Mouse (Mus musculus) myocyte (in vitro differentiated cells): ENCODE results near the gene Gm10282. TPM values are rescaled to one million over a fixed set of nuclear protein-coding genes. Genes with fewer than 3 reads are reported as not detected.

Experiments used
- H3K27me3 ChIP-seq: one replicate; pipeline ENCODE4 v1.6.1; 2011; ENCODE audit not compliant: control insufficient read depth, insufficient read depth, insufficient read length
- H3K36me3 ChIP-seq: one replicate; pipeline ENCODE4 v1.6.1; 2011; ENCODE audit not compliant: control insufficient read depth, insufficient read depth
- H3K4me2 ChIP-seq: one replicate; pipeline ENCODE4 v1.6.1; 2011; ENCODE audit warnings: low read depth, control low read depth
- H3K4me3 ChIP-seq: one replicate; pipeline ENCODE4 v1.5.1; 2011; ENCODE audit warnings: mild to moderate bottlenecking, control low read depth, moderate library complexity
- H3K79me2 ChIP-seq: one replicate; pipeline ENCODE4 v1.6.1; 2011; ENCODE audit not compliant: control insufficient read depth, insufficient read depth
- H3ac ChIP-seq: one replicate; pipeline ENCODE4 v1.6.1; 2011; ENCODE audit not compliant: control insufficient read depth, insufficient read length
- CEBPB ChIP-seq: IDR thresholded peaks from 2 replicates; pipeline ENCODE4 v1.6.1; 2011; ENCODE audit warnings: mild to moderate bottlenecking, moderate library complexity; ENCODE audit not compliant: poor library complexity, insufficient read depth, severe bottlenecking
- E2F4 ChIP-seq: IDR thresholded peaks from one replicate; pipeline ENCODE4 v1.6.1; 2011; ENCODE audit warnings: mild to moderate bottlenecking, control low read depth, moderate library complexity; ENCODE audit not compliant: insufficient read depth
- MAX ChIP-seq: IDR thresholded peaks from one replicate; pipeline ENCODE4 v1.6.1; 2011; ENCODE audit warnings: low read depth, mild to moderate bottlenecking, control low read depth
- MYOD1 ChIP-seq, 3 experiments: IDR thresholded peaks; one replicate each; pipeline ENCODE4 v1.6.1; 2011; ENCODE audit warnings: control low read depth in 2 of 3, low read depth in 2 of 3, mild to moderate bottlenecking in 2 of 3, moderate library complexity in 1 of 3; ENCODE audit not compliant: insufficient read length in 2 of 3, control insufficient read depth in 1 of 3
- MYOG ChIP-seq, 3 experiments: IDR thresholded peaks; one replicate each; pipeline ENCODE4 v1.6.1; 2011; ENCODE audit warnings: control low read depth in 2 of 3, low read depth in 2 of 3, mild to moderate bottlenecking in 2 of 3; ENCODE audit not compliant: insufficient read length in 2 of 3, control insufficient read depth in 1 of 3, insufficient read depth in 1 of 3
- POLR2A ChIP-seq: IDR thresholded peaks from one replicate; pipeline ENCODE4 v1.6.1; 2011; ENCODE audit warnings: low read depth, mild to moderate bottlenecking, control low read depth, moderate library complexity; ENCODE audit not compliant: insufficient read length
- POLR2AphosphoS2 ChIP-seq: IDR thresholded peaks from one replicate; pipeline ENCODE4 v1.6.1; 2011; ENCODE audit warnings: low read depth, control low read depth; ENCODE audit not compliant: insufficient read length
- REST ChIP-seq: IDR thresholded peaks from one replicate; pipeline ENCODE4 v1.6.1; 2011; ENCODE audit warnings: mild to moderate bottlenecking, control low read depth, moderate library complexity; ENCODE audit not compliant: insufficient read depth, insufficient read length
- SRF ChIP-seq: IDR thresholded peaks from one replicate; pipeline ENCODE4 v1.6.1; 2011; ENCODE audit warnings: low read depth; ENCODE audit not compliant: control insufficient read depth, insufficient read length
- TCF12 ChIP-seq: IDR thresholded peaks from one replicate; pipeline ENCODE4 v1.6.1; 2011; ENCODE audit warnings: mild to moderate bottlenecking, control low read depth; ENCODE audit not compliant: poor library complexity, insufficient read depth, severe bottlenecking
- TCF3 ChIP-seq: IDR thresholded peaks from one replicate; pipeline ENCODE4 v1.6.1; 2011; ENCODE audit warnings: low read depth, control low read depth; ENCODE audit not compliant: insufficient read length
- USF1 ChIP-seq: IDR thresholded peaks from one replicate; pipeline ENCODE4 v1.6.1; 2011; ENCODE audit warnings: low read depth, mild to moderate bottlenecking, control low read depth, moderate library complexity
- polyA plus RNA-seq: library from polyadenylated mRNA; unstranded; fragments of >200 nt; fragmentation: generic; extraction: Trizol; gene quantifications from one replicate; pipeline ENCODE4 v1.2.1, GENCODE M21; 2012; ENCODE audit warnings: missing spikeins

Gene Gm10282
- polyA plus RNA-seq, 1 experiment = 63.4 TPM

DNA sequence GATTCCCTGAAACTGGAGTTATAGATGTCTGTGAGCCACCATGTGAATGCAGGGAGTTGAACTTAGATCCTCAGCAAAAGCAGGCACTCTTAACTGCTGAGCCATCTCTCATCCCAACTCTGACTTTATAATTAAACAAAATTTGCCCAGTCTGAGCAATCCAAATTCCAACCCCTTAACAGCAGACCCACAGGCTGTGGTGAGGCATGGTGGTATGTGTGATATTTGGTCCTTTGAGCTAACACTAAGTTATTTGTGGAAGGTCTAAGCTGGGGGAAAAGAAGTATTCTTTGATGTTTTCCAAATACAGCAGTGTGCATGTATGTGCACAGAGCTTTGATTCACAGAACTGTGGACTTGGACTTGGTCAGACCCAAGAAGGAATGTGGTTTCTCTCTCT is 16.0 kb downstream of the Gm10282 start:
- H3ac ChIP-seq = no peak overlapping the region
- H3K4me2 ChIP-seq = no peak overlapping the region
- no peaks in the 10 kb centered on the region for H3K36me3 ChIP-seq
- no peaks in the 10 kb centered on the region for H3K27me3 ChIP-seq
- H3K4me3 ChIP-seq = no peak overlapping the region
- H3K79me2 ChIP-seq = no peaks in the 10 kb centered on the region
- TF ChIP-seq E2F4 = no peak
- TF ChIP-seq MYOD1 (IDR thresholded peaks at IDR 0.05; ENCODE audit: control insufficient read depth in 1 of 3, insufficient read length in 2 of 3, low read depth in 2 of 3) = no peak
- TF ChIP-seq TCF12 = no peak
- TF ChIP-seq MAX = no peak
- TF ChIP-seq CEBPB = no peak
- no peak for TF ChIP-seq MYOG (IDR thresholded peaks at IDR 0.05; ENCODE audit: control insufficient read depth in 1 of 3, insufficient read depth in 1 of 3, insufficient read length in 2 of 3, low read depth in 2 of 3)
- TF ChIP-seq REST = no peak
- TF ChIP-seq POLR2A = no peak
- no peak for TF ChIP-seq USF1
- no peak for TF ChIP-seq POLR2AphosphoS2
- TF ChIP-seq TCF3 = no peak
- TF ChIP-seq SRF = no peak

DNA sequence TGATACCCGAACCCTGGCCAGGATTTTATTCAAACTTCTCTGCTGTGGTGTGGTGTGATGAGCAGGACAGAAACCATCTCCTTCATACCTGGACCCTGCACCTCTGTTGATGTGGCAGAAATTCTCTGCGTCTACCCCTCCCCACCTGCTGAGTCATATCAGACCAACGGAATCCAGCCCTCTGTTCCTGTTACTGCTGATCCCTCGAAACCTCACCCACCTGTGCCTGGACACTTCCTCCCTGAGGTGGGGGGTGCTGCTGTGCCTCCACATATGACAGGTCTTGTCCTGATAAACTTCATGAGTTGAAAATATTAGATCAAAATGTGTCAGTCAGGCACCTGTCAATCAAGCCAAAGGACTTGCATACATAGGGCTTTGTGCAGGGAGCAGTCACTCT is 19.8 kb downstream of the Gm10282 start:
- Histone ChIP-seq H3K4me3 (no peak overlapping the region), H3K27me3 (peaks cover 7% of the 10 kb centered on the region), H3K36me3 (no peaks in the 10 kb centered on the region), H3ac (no peak overlapping the region), H3K4me2 (no peak overlapping the region), H3K79me2 (no peaks in the 10 kb centered on the region)
- TF ChIP-seq TCF12 = no peak
- TF ChIP-seq USF1 = no peak
- no peak for TF ChIP-seq REST
- no peak for TF ChIP-seq E2F4
- no peak for TF ChIP-seq MYOG (IDR thresholded peaks at IDR 0.05; ENCODE audit: control insufficient read depth in 1 of 3, insufficient read depth in 1 of 3, insufficient read length in 2 of 3, low read depth in 2 of 3)
- TF ChIP-seq POLR2AphosphoS2 = no peak
- no peak for TF ChIP-seq POLR2A
- no peak for TF ChIP-seq CEBPB
- no peak for TF ChIP-seq MYOD1 (IDR thresholded peaks at IDR 0.05; ENCODE audit: control insufficient read depth in 1 of 3, insufficient read length in 2 of 3, low read depth in 2 of 3)
- TF ChIP-seq SRF = no peak
- no peak for TF ChIP-seq TCF3
- no peak for TF ChIP-seq MAX

GRCm38 (mm10) chr8:72281634-72282033 is 23.4 kb downstream of the Gm10282 start:
- Histone ChIP-seq H3K79me2 (no peaks in the 10 kb centered on the region), H3K27me3 (peaks cover 7% of the 10 kb centered on the region), H3K4me2 (no peak overlapping the region), H3K4me3 (no peak overlapping the region), H3K36me3 (no peaks in the 10 kb centered on the region), H3ac (no peak overlapping the region)
- TF ChIP-seq REST = no peak
- no peak for TF ChIP-seq CEBPB
- TF ChIP-seq POLR2A = no peak
- no peak for TF ChIP-seq TCF12
- no peak for TF ChIP-seq USF1
- no peak for TF ChIP-seq MYOD1 (IDR thresholded peaks at IDR 0.05; ENCODE audit: control insufficient read depth in 1 of 3, insufficient read length in 2 of 3, low read depth in 2 of 3)

DNA sequence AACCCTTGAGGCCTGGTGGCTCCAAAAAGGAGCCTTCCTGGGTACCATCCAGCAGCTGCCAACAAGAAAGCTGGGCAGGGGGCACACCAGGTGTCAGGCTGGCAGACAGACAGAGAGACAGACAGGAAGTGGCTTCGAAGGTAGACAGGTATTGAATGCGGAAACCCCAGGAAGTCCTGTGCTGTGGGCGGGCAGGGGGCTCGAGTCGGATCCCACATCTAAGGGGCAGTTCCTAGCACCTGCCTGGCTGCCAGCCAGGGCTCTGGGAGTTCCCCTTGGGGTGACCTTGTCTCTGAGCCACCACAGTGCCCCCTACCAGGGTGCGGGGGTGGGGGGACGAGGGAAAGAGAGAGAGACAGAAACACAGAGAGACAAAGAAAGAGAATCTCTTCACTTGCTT is 25.9 kb downstream of the Gm10282 start:
- Histone ChIP-seq H3K27me3 (peaks cover 7% of the 10 kb centered on the region), H3K79me2 (no peaks in the 10 kb centered on the region)
- TF ChIP-seq MYOD1 (IDR thresholded peaks at IDR 0.05; ENCODE audit: control insufficient read depth in 1 of 3, insufficient read length in 2 of 3, low read depth in 2 of 3) (no peak), E2F4 (no peak), POLR2A (no peak), MYOG (IDR thresholded peaks at IDR 0.05; ENCODE audit: control insufficient read depth in 1 of 3, insufficient read depth in 1 of 3, insufficient read length in 2 of 3, low read depth in 2 of 3) (no peak), USF1 (no peak)

GRCm38 (mm10) chr8:72277244-72277643 is 27.8 kb downstream of the Gm10282 start:
- Histone ChIP-seq H3K4me2 (no peak overlapping the region), H3K36me3 (no peaks in the 10 kb centered on the region), H3K4me3 (no peak overlapping the region), H3K27me3 (no peaks in the 10 kb centered on the region), H3K79me2 (no peaks in the 10 kb centered on the region), H3ac (no peak overlapping the region)
- no peak for TF ChIP-seq MYOD1 (IDR thresholded peaks at IDR 0.05; ENCODE audit: control insufficient read depth in 1 of 3, insufficient read length in 2 of 3, low read depth in 2 of 3)
- TF ChIP-seq USF1 = no peak
- TF ChIP-seq CEBPB = no peak
- TF ChIP-seq TCF3 = no peak
- no peak for TF ChIP-seq E2F4
- TF ChIP-seq MYOG (IDR thresholded peaks at IDR 0.05; ENCODE audit: control insufficient read depth in 1 of 3, insufficient read depth in 1 of 3, insufficient read length in 2 of 3, low read depth in 2 of 3) = no peak
- no peak for TF ChIP-seq MAX
- TF ChIP-seq POLR2AphosphoS2 = no peak
- TF ChIP-seq REST = no peak

More for the DNA sequence above, 25.9 kb downstream of the Gm10282 start:
- H3K4me3 ChIP-seq = no peak overlapping the region
- no peaks in the 10 kb centered on the region for H3K36me3 ChIP-seq
- no peak overlapping the region for H3K4me2 ChIP-seq
- H3ac ChIP-seq = no peak overlapping the region
